Mouse (Mus musculus) olfactory bulb, adult 2 months (tissue): ENCODE measurements around the gene Resp18. TPM values are rescaled to one million over a fixed set of nuclear protein-coding genes. Genes with fewer than 3 reads are reported as not detected.

Source experiments
- H3K27ac ChIP-seq: fragments of 200-500 bp; 2 replicates; pipeline ENCODE4 v1.5.1; 2012; ENCODE audit warnings: low read depth, low read length; ENCODE audit not compliant: insufficient read depth
- H3K4me1 ChIP-seq: fragments of 200-500 bp; 2 replicates; pipeline ENCODE4 v1.6.1; 2012; ENCODE audit warnings: low read length; ENCODE audit not compliant: control insufficient read depth, insufficient read depth
- H3K4me3 ChIP-seq: fragments of 200-500 bp; 2 replicates; pipeline ENCODE4 v1.5.1; 2012; ENCODE audit warnings: mild to moderate bottlenecking, low read depth, low read length, moderate library complexity; ENCODE audit not compliant: insufficient read depth
- CTCF ChIP-seq: fragments of 200-500 bp; IDR thresholded peaks from 2 replicates; pipeline ENCODE4 v1.5.1; 2012; ENCODE audit warnings: low read depth, mild to moderate bottlenecking, low read length, moderate library complexity; ENCODE audit not compliant: insufficient read depth
- POLR2A ChIP-seq: fragments of 200-500 bp; IDR thresholded peaks from 2 replicates; pipeline ENCODE4 v1.6.1; 2012; ENCODE audit warnings: mild to moderate bottlenecking, low read depth, low read length, moderate library complexity; ENCODE audit not compliant: insufficient read depth
- WGBS: fragments of 180-500 bp; shearing (Covaris S2); methylation state at CpG from one replicate; pipeline ENCODE4 v1.1.7; 2018; 5-methylcytosine and 5-hydroxymethylcytosine counted together
- polyA plus RNA-seq: library from polyadenylated mRNA; stranded (reverse); fragments of >200 nt; gene quantifications from 2 replicates; pipeline ENCODE4 v1.2.4, GENCODE M21; 2012; ENCODE audit warnings: low replicate concordance; ENCODE audit not compliant: missing spikeins, insufficient read depth, insufficient read length

Resp18 gene
- polyA plus RNA-seq: not detected in 2 replicates

DNA sequence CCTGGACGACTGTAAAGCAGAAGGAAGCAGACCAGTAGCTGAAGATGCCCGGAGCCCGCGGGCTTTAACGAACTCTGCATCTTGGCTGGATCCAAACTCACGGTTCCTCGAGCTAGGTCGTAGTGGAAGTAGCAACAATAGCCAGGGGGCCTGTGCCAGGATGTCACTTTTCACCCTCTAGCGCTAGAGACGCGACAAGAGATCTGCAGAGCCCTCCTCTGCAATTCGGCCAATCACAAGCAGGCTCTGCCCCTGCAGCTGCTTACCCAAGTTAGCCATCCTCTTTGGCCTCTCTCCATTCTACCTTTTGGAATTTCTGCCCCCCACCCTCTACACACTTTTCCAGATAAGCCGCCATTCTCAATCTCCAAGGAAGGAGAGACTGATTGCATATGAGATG lies at the start of gene Resp18:
Resp18 (minus strand) TSS at position 188 of the 400 bp plus-strand sequence.
- 9% methylated on average over 13 of the region's 13 CpGs for WGBS
- H3K27ac ChIP-seq: no peak within 1 kb of the TSS
- peak within 1 kb of the TSS; percentile 42 for H3K4me3 ChIP-seq
- H3K4me1 ChIP-seq: peaks cover 9% of the 10 kb centered on the region
- TF ChIP-seq CTCF (no peak), POLR2A (no peak)

DNA sequence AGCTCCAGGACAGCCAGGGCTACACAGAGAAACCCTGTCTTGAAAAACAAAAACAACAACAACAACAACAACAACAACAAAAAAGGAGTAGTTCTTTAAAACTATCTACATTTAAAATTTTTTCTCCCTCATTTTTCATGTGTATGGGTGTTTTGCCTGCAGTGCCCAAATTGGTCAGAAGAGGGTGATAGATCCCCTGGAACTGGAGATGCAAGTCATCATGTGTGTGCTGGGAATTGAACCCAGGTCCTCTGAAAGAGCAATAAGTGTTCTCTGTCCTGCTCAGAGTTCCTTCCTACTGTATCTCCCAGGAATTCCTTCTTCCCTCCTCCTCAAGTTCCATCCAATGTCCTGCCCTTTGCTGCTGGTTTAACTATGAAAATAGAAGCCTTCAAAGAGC lies 49.2 kb upstream of the Resp18 start:
- no peak for TF ChIP-seq POLR2A
- TF ChIP-seq CTCF: no peak

GRCm38 (mm10) chr1:75319166-75319565 lies 41.0 kb upstream of the Resp18 start:
- Histone ChIP-seq H3K4me3 (no peak overlapping the region), H3K27ac (no peak overlapping the region), H3K4me1 (peaks cover 11% of the 10 kb centered on the region)
- WGBS: 91% methylated on average over 10 of the region's 10 CpGs
- TF ChIP-seq CTCF (no peak), POLR2A (no peak)

More for the DNA sequence above, 49.2 kb upstream of the Resp18 start:
- Histone ChIP-seq H3K4me1 (no peaks in the 10 kb centered on the region), H3K27ac (no peak overlapping the region), H3K4me3 (no peak overlapping the region)

DNA sequence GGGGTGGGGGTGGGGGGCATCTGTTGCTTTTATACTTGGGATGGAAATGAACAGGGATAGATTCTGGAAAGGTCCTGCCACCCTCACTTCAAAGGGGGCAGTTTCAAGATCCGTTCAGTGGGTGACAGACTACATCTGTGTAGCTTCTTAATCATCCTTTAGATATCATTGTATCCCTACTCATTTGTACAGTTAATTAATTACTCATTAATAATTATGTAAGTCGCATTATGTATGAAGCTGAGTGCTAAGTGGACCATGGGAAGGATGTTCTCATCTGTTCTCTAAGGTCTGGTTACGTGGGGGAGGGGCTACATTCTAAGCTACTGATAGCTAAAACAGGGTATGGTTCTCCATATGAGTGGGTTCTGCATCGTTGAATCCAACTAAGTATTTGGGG lies 40.5 kb upstream of the Resp18 start:
- TF ChIP-seq POLR2A (no peak), CTCF (no peak)
- no peak overlapping the region for H3K4me3 ChIP-seq
- peaks cover 11% of the 10 kb centered on the region for H3K4me1 ChIP-seq
- 87% methylated on average over 4 of the region's 4 CpGs for WGBS
- H3K27ac ChIP-seq: no peak overlapping the region

GRCm38 (mm10) chr1:75318301-75318700 lies 40.1 kb upstream of the Resp18 start:
- H3K27ac ChIP-seq: peak overlapping the region; percentile 10; the same call in 1 of the 2 replicates
- H3K4me1 ChIP-seq: peaks cover 11% of the 10 kb centered on the region
- WGBS: 74% methylated on average over 3 of the region's 3 CpGs
- no peak for TF ChIP-seq POLR2A
- TF ChIP-seq CTCF: no peak
- no peak overlapping the region for H3K4me3 ChIP-seq

DNA sequence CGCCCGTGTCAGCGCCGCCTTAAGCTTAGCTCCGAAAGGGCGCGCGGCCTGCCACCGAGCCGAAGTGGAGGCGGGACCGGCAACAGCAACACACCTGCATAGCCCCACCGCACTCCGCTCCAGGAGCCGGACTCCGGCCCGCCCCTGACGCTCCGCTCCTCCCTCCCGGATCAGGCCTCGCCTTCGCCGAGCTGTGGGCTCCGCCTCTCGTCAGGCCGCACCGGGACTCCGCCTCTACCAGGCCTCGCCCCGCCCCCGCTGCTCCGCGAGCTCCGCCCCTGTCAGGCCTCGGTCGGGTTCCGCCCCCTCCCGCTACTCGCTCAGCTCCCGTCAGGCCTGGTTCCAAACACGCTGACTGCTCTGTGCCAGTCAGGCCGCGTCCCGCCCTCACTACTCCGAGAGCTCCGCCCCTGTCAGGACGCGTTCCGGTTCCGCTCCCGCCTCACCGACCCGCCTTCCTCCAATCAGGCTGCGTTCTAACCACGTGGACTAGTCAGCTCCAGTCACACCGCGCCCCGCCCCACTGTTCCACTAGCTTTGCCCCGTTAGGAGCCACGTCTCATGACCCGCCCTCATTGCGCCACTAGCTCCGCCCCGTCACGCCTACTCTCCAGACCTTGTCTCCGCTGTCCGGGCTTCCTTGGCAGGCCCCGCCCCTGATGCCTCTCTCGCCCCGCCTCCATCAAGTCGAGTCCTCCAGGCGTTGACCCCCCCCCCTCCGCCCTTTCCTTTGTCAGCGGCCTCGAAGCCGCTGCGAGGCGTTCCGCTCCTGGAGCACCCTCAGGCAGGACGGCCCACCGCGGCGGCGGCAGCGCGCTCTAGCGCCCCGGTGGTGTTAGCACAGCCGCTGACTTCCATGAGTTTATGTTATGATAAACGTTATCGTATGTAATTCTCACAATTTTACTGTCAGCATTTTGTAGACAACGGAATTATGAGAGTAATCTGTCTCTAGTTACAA lies 39.3 kb upstream of the Resp18 start, which contains the start of gene Dnpep:
Dnpep (minus strand) TSS at position 750 of the 961 bp plus-strand sequence.
- H3K4me1 ChIP-seq: peaks cover 11% of the 10 kb centered on the region
- H3K27ac ChIP-seq: peak within 1 kb of the TSS; percentile 52
- TF ChIP-seq POLR2A: peak; percentile 75
- TF ChIP-seq CTCF: peak; percentile 85
- H3K4me3 ChIP-seq: peak within 1 kb of the TSS; percentile 94
- under 1% methylated on average over 91 of the region's 92 CpGs for WGBS

DNA sequence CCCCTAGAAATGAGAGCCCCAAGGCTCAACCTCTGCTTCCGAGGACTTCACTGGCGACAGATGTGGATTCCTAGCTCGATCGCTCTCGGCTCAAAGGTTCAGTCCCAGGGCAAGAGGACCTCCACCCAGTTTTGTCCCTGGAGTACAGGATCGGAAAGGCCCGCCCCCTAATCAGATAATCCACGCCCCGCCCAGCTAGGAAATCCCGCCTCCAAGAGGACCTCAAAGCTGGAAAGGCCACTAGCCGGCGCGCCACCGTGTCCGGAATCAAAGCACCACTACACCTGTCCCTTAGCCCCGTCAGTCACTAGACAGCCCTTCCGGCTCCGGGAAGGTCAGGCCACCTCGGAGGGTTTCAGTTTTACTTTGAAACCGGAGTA lies 38.6 kb upstream of the Resp18 start:
- Histone ChIP-seq H3K4me3 (peak overlapping the region; percentile 94), H3K27ac (peak overlapping the region; percentile 52), H3K4me1 (peaks cover 11% of the 10 kb centered on the region)
- under 1% methylated on average over 20 of the region's 20 CpGs for WGBS
- TF ChIP-seq CTCF (0 out of 2 replicates have a peak, but pooled peaks have one; percentile 15), POLR2A (no peak)

DNA sequence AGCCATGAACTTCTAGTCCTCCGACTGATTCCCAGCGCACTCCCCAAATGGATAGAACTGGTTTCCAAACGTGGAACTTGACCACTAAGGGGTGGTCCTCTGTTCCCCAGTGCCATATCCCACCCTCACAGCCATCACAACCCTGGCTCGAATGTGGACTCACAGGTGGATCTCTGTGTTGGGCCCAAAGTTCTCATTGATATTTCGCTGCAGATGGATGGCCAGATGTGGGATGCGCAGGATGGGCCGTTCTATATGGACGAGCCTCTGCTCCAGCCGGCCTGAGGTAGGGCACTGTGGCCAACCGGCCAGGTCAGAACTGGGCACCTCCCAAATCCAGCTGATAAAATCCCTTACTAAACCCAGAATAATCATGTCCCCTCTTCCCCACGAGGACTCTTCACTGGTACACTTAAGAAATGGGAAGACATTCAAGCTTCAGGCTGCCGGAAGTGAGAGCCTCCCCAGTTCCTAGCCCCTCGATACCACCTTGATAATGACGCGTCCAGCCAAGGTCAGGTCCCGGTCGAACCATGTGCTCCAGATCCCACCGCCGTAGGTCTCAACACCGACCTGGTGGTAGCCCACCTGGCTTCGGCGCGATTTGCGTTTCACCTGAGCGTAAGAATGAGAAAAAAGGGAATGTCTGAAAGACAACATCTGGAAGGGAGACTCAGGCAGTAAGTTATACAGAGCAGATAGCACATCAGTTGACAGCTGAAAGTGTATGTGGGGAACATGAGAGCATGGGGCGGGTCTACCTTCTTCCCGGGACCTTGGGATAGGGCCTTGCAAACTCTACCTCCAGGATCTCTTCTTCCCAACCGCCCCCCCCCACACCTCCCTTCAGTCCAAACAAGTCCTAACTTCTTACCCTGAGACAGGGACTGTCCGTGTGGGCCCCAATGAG lies 37.5 kb upstream of the Resp18 start:
- 89% methylated on average over 29 of the region's 29 CpGs for WGBS
- Histone ChIP-seq H3K4me1 (peaks cover 11% of the 10 kb centered on the region), H3K4me3 (0 out of 2 replicates have a peak overlapping the region, but pooled peaks have one; percentile 94), H3K27ac (no peak overlapping the region)
- TF ChIP-seq POLR2A (no peak), CTCF (no peak)
